Mouse (Mus musculus) monocyte, adult 59 days (primary cell): ENCODE measurements around the gene Slc2a3. TPM values are rescaled to one million over a fixed set of nuclear protein-coding genes. Genes with fewer than 3 reads are reported as not detected.

ENCODE experiments used
- total RNA-seq, 2 experiments: library from RNA; stranded (reverse); gene quantifications; one replicate each; pipeline ENCODE4 v1.2.4; 2023

Gene Slc2a3
- total RNA-seq: 1 to 10 TPM; 4.6 to 7.1 TPM

GRCm38 (mm10) chr6:122801301-122801800 is at the start of gene Slc2a3:
Slc2a3 (minus strand) TSS chr6:122801640.

GRCm38 (mm10) chr6:122819306-122820070 is 18.0 kb upstream of the Slc2a3 start, which contains the start of gene Foxj2:
Foxj2 (plus strand) TSS chr6:122819914.

GRCm38 (mm10) chr6:122707036-122707800 is 94.2 kb downstream of the Slc2a3 start, which contains the start of gene Nanog:
Nanog (plus strand) TSS chr6:122707489.

Other genes starting within 250 kb of the Slc2a3 start
- not detected for gene Aicda, start 247.8 kb downstream of the Slc2a3 start, total RNA-seq
- gene Apobec1, start 199.2 kb downstream of the Slc2a3 start, total RNA-seq: 100 to 1,000 TPM; 346 to 368 TPM
- gene Gdf3, start 191.6 kb downstream of the Slc2a3 start, total RNA-seq: under 1 TPM; 0.52 to 0.64 TPM
- not detected for gene Dppa3, start 175.2 kb downstream of the Slc2a3 start, total RNA-seq
- not detected for gene Nanog, start 94.2 kb downstream of the Slc2a3 start, total RNA-seq
- gene Foxj2, start 18.3 kb upstream of the Slc2a3 start, total RNA-seq: 10 to 100 TPM; 36.7 to 38.0 TPM
- 1 to 10 TPM; 1.2 to 1.9 TPM for gene C3ar1, start 54.5 kb upstream of the Slc2a3 start, total RNA-seq
- 10 to 100 TPM; 96.4 to 96.9 TPM for gene Necap1, start 72.8 kb upstream of the Slc2a3 start, total RNA-seq
- 100 to 1,000 TPM; 455 to 474 TPM for gene Clec4a1, start 120.2 kb upstream of the Slc2a3 start, total RNA-seq
- 100 to 1,000 TPM; 451 to 523 TPM for gene Clec4a3, start 150.9 kb upstream of the Slc2a3 start, total RNA-seq
- 10 to 100 TPM; 12.8 to 13.9 TPM for gene Clec4a4, start 188.7 kb upstream of the Slc2a3 start, total RNA-seq
- 10 to 100 TPM; 15.0 to 27.0 TPM for gene Clec4b1, start 248.3 kb upstream of the Slc2a3 start, total RNA-seq